Mouse (Mus musculus): ENCODE measurements around the gene Zfp618.

DNA sequence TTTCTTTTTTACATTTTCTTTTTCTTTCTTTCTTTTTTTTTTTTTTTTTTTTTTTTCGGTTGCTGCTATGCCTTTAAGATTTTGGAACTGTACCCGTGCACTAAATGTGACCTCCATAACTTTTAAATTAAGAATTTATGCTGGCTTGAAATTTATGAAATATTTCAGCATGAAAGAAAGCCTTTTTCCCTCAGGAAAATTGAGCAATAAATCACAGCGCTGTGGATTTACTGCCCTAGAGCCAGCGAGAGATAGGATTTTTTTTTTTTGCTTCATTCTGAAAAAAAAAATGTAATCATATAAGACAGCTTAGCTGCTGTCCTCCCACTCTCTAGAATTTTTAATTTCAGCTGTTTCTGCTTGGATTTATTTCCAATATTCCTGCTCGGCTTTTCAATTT, 92.2 kb downstream of the Zfp618 start:
- TF ChIP-seq CTCF (IDR thresholded peaks at IDR 0.05; ENCODE audit: low read depth) = no peak
- TF ChIP-seq EP300 (optimal IDR thresholded peaks at IDR 0.05) = no peak
